Mouse (Mus musculus) CH12F3 (cell line): ENCODE measurements around the gene N4bp2.
"Not testable (repeated sequence)": the region's sequence is repeated elsewhere in the genome, so short reads cannot be mapped to it uniquely, and the experiment has no call there.

Source experiments
- in situ Hi-C: fragments of 300-500 bp; cut with MboI; formaldehyde crosslinking; loops from 2 replicates; pipeline ENCODE4 v1.14.3; 2020; ENCODE audit warnings: low sequenced_read_pairs

N4bp2 gene

GRCm38 (mm10) chr5:65763916-65764785, 830 bp downstream of the N4bp2 start:
- in situ Hi-C loops = no loop called here

DNA sequence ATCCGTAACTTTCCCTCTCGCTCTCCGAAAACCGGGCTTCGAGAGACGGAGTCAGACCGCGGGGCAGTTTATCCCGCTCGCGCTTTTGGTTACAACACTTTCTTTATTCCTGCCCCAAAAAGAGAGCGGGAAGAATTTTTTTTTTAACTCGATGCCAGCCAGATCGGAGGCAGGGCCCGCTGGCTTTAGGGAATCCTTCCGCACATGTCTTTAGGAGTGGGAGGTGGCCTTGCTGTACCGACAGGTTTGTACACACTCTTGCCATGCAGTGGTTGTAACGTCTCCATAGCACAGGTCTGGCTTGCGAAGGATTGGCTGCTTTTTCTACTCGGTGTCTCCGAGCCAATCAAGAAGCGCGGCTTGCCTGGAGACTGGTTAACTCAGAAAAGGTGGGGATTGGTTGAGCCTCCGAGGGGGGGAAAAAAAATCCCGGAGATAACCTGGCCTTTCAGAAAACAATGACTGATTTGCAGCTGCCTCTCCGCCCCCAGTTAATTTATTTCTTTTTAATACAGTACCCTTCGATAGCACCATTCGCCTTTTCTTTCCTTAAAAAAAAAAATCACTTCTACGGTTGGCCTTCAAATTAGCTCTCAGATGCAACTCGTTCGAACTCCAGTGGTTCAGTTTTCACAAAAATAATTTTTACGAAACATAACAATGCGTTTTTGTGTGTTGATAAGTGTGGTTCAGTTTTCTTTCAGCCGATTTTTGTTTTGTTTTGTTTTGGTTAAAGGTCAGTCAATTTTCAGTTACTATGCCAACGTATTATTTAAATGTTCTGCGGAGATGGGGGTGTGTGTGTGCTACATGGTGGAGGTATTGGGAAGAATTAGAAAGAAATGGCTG, 1.7 kb downstream of the N4bp2 start:
- in situ Hi-C loops = no loop called here

DNA sequence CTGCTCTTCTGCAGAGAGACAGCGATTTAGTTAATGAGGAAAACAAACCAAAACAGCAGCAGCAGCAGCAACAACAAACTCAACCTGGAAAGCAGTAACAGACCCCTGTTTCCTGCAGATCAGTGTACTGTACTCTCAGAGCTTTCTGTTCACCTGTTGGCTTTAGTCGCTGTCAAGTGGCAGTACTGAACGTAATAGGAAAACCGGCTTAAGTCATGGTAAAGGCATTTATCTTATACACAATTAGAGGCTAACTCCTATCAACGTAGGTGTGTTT, 2.3 kb downstream of the N4bp2 start:
- in situ Hi-C loops = no loop called here

GRCm38 (mm10) chr5:65768007-65768406, 4.7 kb downstream of the N4bp2 start:
- in situ Hi-C loops = no loop called here

GRCm38 (mm10) chr5:65770065-65770464, 6.7 kb downstream of the N4bp2 start:
- in situ Hi-C loops = no loop called here

GRCm38 (mm10) chr5:65770493-65770892, 7.2 kb downstream of the N4bp2 start:
- in situ Hi-C loops = no loop called here

GRCm38 (mm10) chr5:65773957-65774356, 10.6 kb downstream of the N4bp2 start:
- in situ Hi-C loops = not testable (repeated sequence)

- in situ Hi-C loops = no loop called here
Measured at GRCm38 (mm10) chr5:65776166-65776565, 12.8 kb downstream of the N4bp2 start.

GRCm38 (mm10) chr5:65776907-65777306, 13.6 kb downstream of the N4bp2 start:
- in situ Hi-C loops = no loop called here

GRCm38 (mm10) chr5:65778986-65779385, 15.7 kb downstream of the N4bp2 start:
- in situ Hi-C loops = not testable (repeated sequence)

GRCm38 (mm10) chr5:65779401-65780063, 16.2 kb downstream of the N4bp2 start:
- in situ Hi-C loops = no loop called here

DNA sequence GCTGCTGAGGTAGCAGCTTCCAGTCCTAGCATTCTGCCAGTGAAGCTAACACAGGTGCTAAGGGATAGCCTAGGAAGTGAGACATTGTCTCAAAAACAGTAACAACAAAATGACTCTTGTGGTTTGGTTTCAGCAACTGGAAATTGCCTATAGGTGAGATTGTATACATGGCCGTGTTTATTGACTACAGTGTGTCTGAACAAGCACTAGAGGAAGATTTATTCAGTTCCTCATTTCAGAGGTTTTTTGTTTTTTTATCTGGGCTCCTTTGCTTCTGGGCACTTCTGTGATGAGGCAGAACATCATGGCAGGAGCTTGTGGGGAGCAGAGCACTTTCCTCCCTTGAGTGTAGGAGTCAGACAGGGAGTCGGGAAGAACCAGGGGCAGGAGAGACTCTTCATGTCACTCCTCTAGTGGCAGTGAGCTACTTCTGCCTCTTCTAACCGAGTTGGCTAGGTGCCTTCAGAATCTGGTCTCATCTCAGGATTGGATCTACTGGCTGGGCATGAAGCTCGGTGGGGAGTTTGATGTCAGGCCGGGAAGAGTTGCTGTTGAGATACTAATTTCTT, 17.9 kb downstream of the N4bp2 start:
- in situ Hi-C loops = no loop called here

DNA sequence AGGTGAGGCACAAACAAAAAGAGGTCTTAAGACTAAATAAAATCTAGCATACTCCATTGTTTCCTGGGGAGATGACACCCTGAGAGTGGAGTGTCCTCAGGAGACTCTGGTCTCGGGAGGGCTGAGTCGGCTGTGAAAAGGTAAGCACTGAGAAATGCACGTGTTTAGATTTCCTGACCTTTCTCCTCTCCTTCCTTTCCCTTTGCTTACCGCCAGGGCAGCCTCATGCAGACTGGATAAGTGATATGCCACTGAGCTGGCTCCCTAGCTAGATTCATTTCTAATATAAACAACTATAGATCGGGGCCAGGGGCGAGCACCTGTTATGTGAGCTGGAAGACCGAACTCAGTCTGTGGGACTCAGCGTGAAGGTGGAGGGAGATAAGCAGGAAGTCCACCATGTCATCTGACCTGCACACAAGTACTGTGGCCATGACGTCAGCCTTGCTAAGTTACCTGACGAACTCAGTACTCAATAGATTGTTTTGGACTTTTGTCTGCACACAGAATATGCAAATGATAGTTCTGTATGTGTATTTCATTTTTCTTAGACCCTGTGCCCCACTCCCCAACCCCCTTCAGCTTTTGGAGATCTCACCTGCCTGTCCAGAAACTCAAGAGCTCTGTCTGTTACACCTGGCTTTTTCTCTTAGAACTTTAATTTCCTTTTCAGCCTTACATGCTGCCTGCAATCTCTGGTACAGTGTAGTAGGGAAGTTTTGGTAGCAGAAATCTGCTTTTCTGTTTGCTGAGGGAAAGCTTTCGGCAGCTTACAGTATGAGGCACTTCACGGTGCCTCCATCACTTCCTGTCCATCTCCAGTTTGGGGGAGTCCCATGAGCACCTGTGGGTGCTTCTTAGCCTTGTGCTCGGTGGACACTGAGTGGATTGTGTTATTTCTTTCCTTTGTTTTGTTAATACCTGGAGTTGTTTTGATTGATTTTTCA, 18.7 kb downstream of the N4bp2 start:
- in situ Hi-C loops = no loop called here

DNA sequence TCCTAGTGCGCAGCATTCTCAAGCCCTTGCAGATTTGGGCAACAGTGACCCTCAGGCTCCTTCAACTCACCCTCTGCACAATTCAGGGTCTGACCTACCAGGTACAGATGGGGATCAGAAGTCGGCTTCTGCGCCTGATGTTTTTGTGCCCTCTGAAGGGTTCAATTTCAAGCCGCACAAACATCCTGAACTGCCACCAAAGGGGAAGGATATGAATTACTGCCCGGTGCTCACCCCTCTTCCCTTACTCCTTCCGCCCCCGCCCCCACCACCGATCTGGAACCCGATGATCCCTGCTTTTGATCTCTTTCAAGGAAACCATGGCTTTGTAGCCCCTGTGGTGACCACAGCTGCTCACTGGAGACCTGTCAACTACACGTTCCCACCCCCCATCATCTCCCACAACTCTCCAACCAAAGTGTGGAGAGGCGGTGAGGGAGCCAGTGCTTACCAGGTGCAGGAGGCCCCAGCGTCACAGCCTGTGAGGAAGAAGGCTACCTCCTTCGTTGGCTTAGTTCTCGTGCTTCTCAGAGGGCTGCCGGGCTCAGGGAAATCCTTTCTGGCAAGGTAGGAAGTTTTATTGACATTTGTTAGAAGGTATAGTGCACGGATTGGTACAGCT, 27.4 kb downstream of the N4bp2 start:
- in situ Hi-C loops = no loop called here

GRCm38 (mm10) chr5:65794202-65794601, 30.9 kb downstream of the N4bp2 start:
- in situ Hi-C loops = no loop called here

- in situ Hi-C loops = no loop called here
Measured at GRCm38 (mm10) chr5:65794702-65795101, 31.4 kb downstream of the N4bp2 start.

- in situ Hi-C loops = no loop called here
Measured at GRCm38 (mm10) chr5:65795293-65795993, 32.1 kb downstream of the N4bp2 start.

DNA sequence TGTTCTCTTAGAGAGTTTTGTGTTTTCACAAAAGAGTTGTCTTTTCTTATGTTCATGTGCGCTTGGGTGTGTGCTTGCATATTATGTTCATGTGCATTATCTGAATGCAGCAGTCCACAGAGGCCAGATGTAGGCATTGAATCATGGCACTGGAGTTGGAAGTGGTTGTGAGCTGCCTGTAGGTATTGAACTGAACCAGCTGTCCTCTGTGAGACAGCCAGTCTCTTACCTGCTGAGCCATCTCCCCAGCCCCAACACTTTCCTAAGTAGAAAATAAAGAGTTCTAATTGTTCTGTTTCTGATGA, 32.6 kb downstream of the N4bp2 start:
- in situ Hi-C loops = no loop called here

DNA sequence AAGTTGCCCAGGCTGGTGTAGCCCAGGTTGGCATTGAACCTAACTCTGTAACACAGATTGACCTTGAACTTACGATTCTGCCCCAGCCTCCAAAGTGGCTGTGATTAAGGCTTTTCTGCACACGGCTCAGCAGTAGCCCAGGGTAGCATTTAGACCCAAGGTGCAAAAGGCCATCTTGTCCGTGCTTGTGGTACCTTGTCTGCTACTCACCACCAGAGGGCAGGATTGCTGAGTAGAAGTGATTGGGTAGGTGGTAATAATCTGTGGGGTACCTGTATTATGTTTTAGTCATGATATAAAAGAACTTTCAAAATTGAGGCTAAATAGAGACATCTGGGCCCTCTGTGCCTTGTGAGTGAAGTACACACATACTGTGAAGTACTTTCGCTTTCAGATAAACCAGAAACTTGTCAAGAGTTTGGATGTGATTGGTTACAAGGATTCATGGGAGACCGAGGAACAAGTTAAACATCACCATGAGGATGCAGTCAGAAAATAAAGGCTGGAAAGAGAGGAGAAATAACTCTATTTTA, 60.3 kb downstream of the N4bp2 start:
- in situ Hi-C loops = no loop called here
